Mouse (Mus musculus) intestine, embryonic 16.5 days (tissue): Measurements from ENCODE around the gene Kcnk4. TPM values are rescaled to one million over a fixed set of nuclear protein-coding genes. Genes with fewer than 3 reads are reported as not detected.

ENCODE experiments used
- ATAC-seq: fragments of 200-750 bp; cut with Nextera tagmentation; 2 replicates; pipeline ENCODE4 v1.8.0; 2017; ENCODE audit warnings: moderate TSS enrichment, moderate library complexity
- H3K27ac ChIP-seq: fragments of 300-500 bp; sonication (generic); 2 replicates; pipeline ENCODE4 v1.5.1; 2014; ENCODE audit warnings: mild to moderate bottlenecking, low read length
- H3K27me3 ChIP-seq: fragments of 300-500 bp; sonication (generic); replicated peaks from 2 replicates; pipeline ENCODE4 v1.6.1; 2014; ENCODE audit warnings: low read length, control low read depth, mixed read lengths; ENCODE audit not compliant: control insufficient read depth, insufficient read depth
- H3K36me3 ChIP-seq: fragments of 300-500 bp; sonication (generic); 2 replicates; pipeline ENCODE4 v1.6.1; 2014; ENCODE audit warnings: low read length, control low read depth; ENCODE audit not compliant: control insufficient read depth, insufficient read depth
- H3K4me1 ChIP-seq: fragments of 300-500 bp; sonication (generic); 2 replicates; pipeline ENCODE4 v1.6.1; 2014; ENCODE audit warnings: low read length, control low read depth, mixed read lengths; ENCODE audit not compliant: control insufficient read depth, insufficient read depth
- H3K4me2 ChIP-seq: fragments of 300-500 bp; sonication (generic); 2 replicates; pipeline ENCODE4 v1.6.1; 2014; ENCODE audit warnings: low read depth, low read length, control low read depth
- H3K4me3 ChIP-seq: fragments of 300-500 bp; sonication (generic); 2 replicates; pipeline ENCODE4 v1.5.1; 2014; ENCODE audit warnings: mild to moderate bottlenecking, low read length
- H3K9ac ChIP-seq: fragments of 300-500 bp; sonication (generic); 2 replicates; pipeline ENCODE4 v1.6.1; 2014; ENCODE audit warnings: low read depth, low read length
- H3K9me3 ChIP-seq: fragments of 300-500 bp; sonication (generic); 2 replicates; pipeline ENCODE4 v1.6.1; 2016; ENCODE audit warnings: low read length, control low read depth; ENCODE audit not compliant: control insufficient read depth
- WGBS: fragments of 180-500 bp; shearing (Covaris S2); extraction: QIAGEN DNeasy Blood & Tissue Kit; methylation state at CpG from one replicate; pipeline ENCODE4 v1.1.7; 2014; 5-methylcytosine and 5-hydroxymethylcytosine counted together
- polyA plus RNA-seq: library from polyadenylated mRNA; unstranded; fragments of >200 nt; fragmentation: Nextera tagmentation; extraction: Ambion mirVana; gene quantifications from 2 replicates; pipeline ENCODE4 v1.2.1, GENCODE M21; 2015

Kcnk4 gene
- polyA plus RNA-seq, 1 experiment from 2014 or later, result 0.48 TPM

- ATAC-seq, result no peak
- Histone ChIP-seq H3K4me2 (peak overlapping the region; percentile 80), H3K9ac (peak overlapping the region; percentile 75; the same call in 1 of the 2 replicates), H3K4me1 (peaks cover 55% of the 10 kb centered on the region), H3K27me3 (no peaks in the 10 kb centered on the region), H3K27ac (peak overlapping the region; percentile 98), H3K4me3 (peak overlapping the region; percentile 67), H3K9me3 (no peaks in the 10 kb centered on the region), H3K36me3 (peaks cover 8% of the 10 kb centered on the region; the same call in 1 of the 2 replicates)
- 48% methylated on average over 5 of the region's 5 CpGs for WGBS
These were observed 15.6 kb upstream of the Kcnk4 start for GRCm38 (mm10) chr19:6949951-6950350.

GRCm38 (mm10) chr19:6949532-6949931 lies 15.2 kb upstream of the Kcnk4 start:
- no peak overlapping the region for H3K4me3 ChIP-seq
- peak overlapping the region; percentile 35; the same call in 1 of the 2 replicates for H3K9ac ChIP-seq
- no peaks in the 10 kb centered on the region for H3K9me3 ChIP-seq
- peak overlapping the region; percentile 98 for H3K27ac ChIP-seq
- H3K27me3 ChIP-seq, result no peaks in the 10 kb centered on the region
- ATAC-seq, result 0 out of 2 replicates have a peak, but pooled peaks have one; percentile 14
- peaks cover 8% of the 10 kb centered on the region; the same call in 1 of the 2 replicates for H3K36me3 ChIP-seq
- 77% methylated on average over 5 of the region's 5 CpGs for WGBS
- peak overlapping the region; percentile 80 for H3K4me2 ChIP-seq
- H3K4me1 ChIP-seq, result peaks cover 53% of the 10 kb centered on the region

- no peaks in the 10 kb centered on the region for H3K9me3 ChIP-seq
- peaks cover 42% of the 10 kb centered on the region for H3K4me1 ChIP-seq
- ATAC-seq, result no peak
- H3K36me3 ChIP-seq, result 0 out of 2 replicates have a peak, but pooled peaks cover 1% of the 10 kb centered on the region
- H3K4me2 ChIP-seq, result no peak overlapping the region
- no peaks in the 10 kb centered on the region for H3K27me3 ChIP-seq
- WGBS, result 84% methylated on average over 4 of the region's 4 CpGs
- H3K4me3 ChIP-seq, result no peak overlapping the region
- 0 out of 2 replicates have a peak overlapping the region, but pooled peaks have one; percentile 37 for H3K9ac ChIP-seq
- H3K27ac ChIP-seq, result no peak overlapping the region
These were observed 13.9 kb upstream of the Kcnk4 start for GRCm38 (mm10) chr19:6948186-6948585.

GRCm38 (mm10) chr19:6947742-6948141 lies 13.4 kb upstream of the Kcnk4 start:
- no peak for ATAC-seq

GRCm38 (mm10) chr19:6943709-6944108 lies 9.4 kb upstream of the Kcnk4 start:
- H3K4me1 ChIP-seq, result peaks cover 33% of the 10 kb centered on the region
- WGBS, result 92% methylated on average over 6 of the region's 6 CpGs
- H3K27ac ChIP-seq, result no peak overlapping the region
- no peaks in the 10 kb centered on the region for H3K27me3 ChIP-seq
- no peaks in the 10 kb centered on the region for H3K9me3 ChIP-seq
- H3K36me3 ChIP-seq, result no peaks in the 10 kb centered on the region
- ATAC-seq, result no peak
- no peak overlapping the region for H3K4me2 ChIP-seq
- no peak overlapping the region for H3K9ac ChIP-seq
- no peak overlapping the region for H3K4me3 ChIP-seq

More at GRCm38 (mm10) chr19:6947742-6948141, 13.4 kb upstream of the Kcnk4 start:
- Histone ChIP-seq H3K4me2 (no peak overlapping the region), H3K4me3 (no peak overlapping the region), H3K27me3 (no peaks in the 10 kb centered on the region), H3K36me3 (no peaks in the 10 kb centered on the region), H3K9me3 (no peaks in the 10 kb centered on the region), H3K27ac (no peak overlapping the region), H3K9ac (0 out of 2 replicates have a peak overlapping the region, but pooled peaks have one; percentile 37), H3K4me1 (peaks cover 42% of the 10 kb centered on the region)
- 34% methylated on average over 4 of the region's 4 CpGs for WGBS

- 30% methylated on average over 5 of the region's 5 CpGs for WGBS
- Histone ChIP-seq H3K9ac (peak overlapping the region; percentile 97), H3K4me1 (peaks cover 28% of the 10 kb centered on the region), H3K4me2 (peak overlapping the region; percentile 91), H3K4me3 (peak overlapping the region; percentile 93), H3K27me3 (no peaks in the 10 kb centered on the region), H3K9me3 (no peaks in the 10 kb centered on the region), H3K27ac (peak overlapping the region; percentile 99), H3K36me3 (no peaks in the 10 kb centered on the region)
- peak; percentile 7; the same call in 1 of the 2 replicates for ATAC-seq
These were observed 8.4 kb upstream of the Kcnk4 start for GRCm38 (mm10) chr19:6942764-6943163.

DNA sequence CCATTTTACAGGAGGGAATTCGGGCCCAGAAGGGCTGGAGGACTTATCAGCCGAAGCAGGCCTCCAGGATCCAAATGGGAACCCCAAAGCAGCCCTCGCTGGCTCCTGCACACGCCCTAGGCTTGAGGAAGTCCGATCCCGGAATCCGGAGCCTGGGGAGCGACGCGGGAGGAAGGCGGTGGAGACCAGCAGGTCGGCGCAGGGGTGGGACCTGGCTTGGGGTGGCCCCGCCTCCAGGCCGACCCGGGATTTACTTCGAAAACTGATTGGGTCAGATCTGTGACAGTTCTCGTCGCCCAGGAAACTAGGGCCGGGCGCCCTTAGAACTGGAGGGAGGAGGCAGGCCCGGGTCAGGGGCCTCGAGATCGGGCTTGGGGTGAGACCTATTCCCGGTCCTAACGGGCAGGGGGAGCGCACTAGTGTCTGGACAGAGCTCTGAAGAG lies 8.0 kb upstream of the Kcnk4 start, which contains the start of gene Gpr137:
Gene Gpr137 (minus strand): TSS at position 232 of the 443 bp plus-strand sequence.
- under 1% methylated on average over 27 of the region's 27 CpGs for WGBS
- peak within 1 kb of the TSS; percentile 91 for H3K4me2 ChIP-seq
- H3K4me1 ChIP-seq, result peaks cover 28% of the 10 kb centered on the region
- peak within 1 kb of the TSS; percentile 97 for H3K9ac ChIP-seq
- ATAC-seq, result peak; percentile 90
- H3K36me3 ChIP-seq, result no peaks in the 10 kb centered on the region
- peak within 1 kb of the TSS; percentile 93 for H3K4me3 ChIP-seq
- peak within 1 kb of the TSS; percentile 99 for H3K27ac ChIP-seq
- no peaks in the 10 kb centered on the region for H3K27me3 ChIP-seq
- no peaks in the 10 kb centered on the region for H3K9me3 ChIP-seq

DNA sequence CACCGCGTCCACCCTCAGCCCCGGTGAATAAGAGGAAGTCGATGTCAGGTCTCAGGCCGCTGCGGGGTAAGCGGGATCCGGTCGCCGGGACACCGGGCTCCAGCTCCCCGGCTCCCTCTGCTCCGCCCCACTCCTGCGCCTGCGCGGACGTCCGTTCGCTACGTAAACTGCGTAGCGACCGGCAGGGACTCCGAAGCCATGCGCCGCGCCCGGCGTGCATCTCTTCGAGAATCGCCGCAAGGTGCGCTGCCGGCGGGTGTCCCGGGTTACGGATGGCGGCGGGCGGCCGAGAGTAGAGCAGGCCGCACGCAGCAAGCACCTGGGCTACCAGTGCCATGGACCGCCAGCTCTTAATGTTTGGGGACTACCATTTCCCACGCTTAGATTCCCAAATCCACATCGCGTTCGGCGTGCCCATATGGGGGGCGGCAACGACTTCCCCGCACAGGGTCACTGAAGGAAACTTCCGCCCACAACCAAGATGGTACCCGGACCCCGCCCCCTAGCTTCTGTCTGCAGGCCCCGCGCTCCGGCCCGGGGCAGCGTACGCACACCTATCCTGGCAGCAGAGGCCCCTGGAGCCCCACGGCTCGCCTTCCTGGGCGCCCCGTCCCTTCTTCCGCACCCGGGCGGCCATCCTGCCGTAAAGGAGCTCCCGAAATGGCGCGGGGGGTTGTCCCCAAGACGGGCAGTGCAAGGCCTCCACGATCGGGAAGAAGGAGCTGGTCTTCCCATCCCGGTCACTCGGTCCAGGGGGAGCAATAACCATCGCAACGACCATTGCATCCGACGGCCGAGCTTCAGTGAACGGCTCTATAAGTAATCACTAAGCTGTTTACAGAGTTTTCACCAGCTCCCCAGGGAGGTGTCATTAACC lies 7.3 kb upstream of the Kcnk4 start, which contains the start of gene Bad:
Gene Bad (plus strand): TSS at position 490 of the 877 bp plus-strand sequence.
- H3K9me3 ChIP-seq, result no peaks in the 10 kb centered on the region
- H3K4me2 ChIP-seq, result peak within 1 kb of the TSS; percentile 91
- peaks cover 23% of the 10 kb centered on the region for H3K4me1 ChIP-seq
- H3K4me3 ChIP-seq, result peak within 1 kb of the TSS; percentile 93
- ATAC-seq, result peak; percentile 82
- WGBS, result under 1% methylated on average over 83 of the region's 83 CpGs
- peak within 1 kb of the TSS; percentile 99 for H3K27ac ChIP-seq
- no peaks in the 10 kb centered on the region for H3K36me3 ChIP-seq
- peak within 1 kb of the TSS; percentile 97 for H3K9ac ChIP-seq
- H3K27me3 ChIP-seq, result no peaks in the 10 kb centered on the region
